Mouse (Mus musculus): Measurements from ENCODE around the gene Foxp1.

Gene Foxp1

DNA sequence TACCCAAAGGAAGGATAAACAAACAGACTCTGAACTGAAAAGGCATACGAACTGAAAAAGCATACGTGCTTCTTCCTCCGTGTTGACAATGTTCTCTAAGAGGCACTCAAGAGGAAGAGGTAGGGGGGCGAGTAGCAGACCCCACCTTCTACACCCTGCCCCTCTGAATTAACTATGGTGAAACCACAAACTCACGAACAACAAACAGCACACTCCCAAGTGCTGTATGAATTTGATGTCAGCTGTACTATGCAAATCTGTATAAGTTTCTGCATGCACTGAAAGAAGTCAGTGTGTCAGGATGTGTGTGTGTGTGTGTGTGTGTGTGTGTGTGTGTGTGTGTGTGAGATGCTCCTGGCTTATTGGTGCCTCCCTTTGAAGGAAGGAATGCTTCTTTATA, 127.7 kb downstream of the Foxp1 start:
- DNase-seq (ENCODE audit: low read depth, low spot score), result no peak

DNA sequence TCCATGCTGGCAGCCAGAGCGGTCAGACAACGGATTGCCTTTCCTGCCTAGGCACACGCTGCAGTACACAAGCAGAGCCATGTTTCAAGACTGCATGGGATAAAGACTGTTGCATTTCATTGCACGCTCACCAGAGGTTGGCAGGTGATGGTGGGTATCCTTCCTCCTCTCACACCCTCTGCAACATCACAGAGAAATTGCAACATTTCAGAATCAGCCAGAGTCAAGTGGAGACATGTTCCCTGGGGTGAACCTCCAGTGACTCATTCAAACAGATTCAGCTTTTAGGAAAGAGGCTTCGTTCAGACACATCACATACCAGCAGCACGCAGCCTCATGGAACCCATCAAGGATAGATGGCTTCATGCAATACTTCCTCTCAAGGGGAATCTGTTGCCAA, 130.0 kb downstream of the Foxp1 start:
- DNase-seq (ENCODE audit: low read depth, low spot score), result no peak

DNA sequence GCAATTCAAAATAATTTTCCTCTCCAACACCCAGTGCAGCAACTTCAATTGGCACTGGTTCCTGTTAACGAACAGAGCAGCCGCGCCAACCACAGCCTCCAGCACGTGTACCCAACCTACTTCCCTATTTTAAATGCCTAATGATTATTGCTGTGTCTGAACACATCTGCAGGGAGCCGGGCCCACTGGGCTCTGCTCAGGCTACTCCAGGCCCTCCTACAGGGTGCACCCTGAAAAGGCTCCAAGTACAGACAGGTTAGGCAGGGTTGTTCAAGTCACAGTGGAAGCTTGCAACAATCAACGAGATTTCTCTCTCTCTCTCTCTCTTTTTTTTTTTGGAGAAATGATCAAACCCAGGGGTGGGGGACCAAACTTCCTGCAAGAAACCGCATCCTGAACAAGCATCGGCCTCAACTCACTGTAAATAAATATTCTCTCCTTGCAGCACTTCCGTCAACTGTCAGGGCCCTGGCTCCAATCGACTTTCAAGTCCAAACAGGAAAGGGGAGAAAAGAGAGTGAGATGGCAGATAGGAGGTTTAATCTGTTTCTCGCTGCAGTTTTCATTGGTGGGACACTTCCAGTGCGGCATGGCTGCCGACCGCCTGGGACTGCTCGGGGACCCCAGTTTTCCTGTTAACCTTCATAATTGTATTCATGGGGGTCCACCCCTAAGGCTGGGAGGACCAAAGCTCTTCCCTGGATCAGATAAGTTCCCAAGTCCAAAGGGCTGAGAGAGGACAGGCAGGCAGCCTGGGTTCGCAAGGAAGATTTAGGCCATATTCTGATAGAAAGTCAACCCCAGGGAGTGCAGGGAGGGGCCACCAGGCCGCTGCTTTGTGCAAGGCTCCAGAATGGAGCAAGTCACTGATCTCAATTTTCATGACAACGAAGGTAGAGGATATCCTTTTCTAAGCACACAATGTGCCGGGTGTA, 133.5 kb downstream of the Foxp1 start:
- peak; percentile 49 for DNase-seq (ENCODE audit: low read depth, low spot score)

DNA sequence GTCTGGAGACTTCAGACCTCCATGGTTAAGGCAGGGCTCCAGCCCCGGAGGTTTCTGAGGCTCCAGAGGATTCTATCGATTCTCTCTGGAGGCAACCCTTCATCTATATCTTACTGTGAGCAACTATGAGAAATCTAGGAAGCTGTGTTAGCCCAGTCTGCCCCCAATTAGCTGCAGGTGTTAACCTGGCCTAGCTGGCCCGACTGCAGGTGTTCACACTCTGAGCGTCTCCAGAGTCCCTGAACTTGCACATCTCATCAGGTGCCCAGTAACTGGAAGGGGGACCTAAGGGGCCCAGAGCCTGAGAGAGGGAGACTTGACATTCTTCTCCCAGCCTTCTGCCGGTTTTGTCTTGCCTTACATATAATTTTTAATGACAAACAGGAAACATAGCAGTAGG, 134.5 kb downstream of the Foxp1 start:
- DNase-seq (ENCODE audit: low read depth, low spot score), result no peak

DNA sequence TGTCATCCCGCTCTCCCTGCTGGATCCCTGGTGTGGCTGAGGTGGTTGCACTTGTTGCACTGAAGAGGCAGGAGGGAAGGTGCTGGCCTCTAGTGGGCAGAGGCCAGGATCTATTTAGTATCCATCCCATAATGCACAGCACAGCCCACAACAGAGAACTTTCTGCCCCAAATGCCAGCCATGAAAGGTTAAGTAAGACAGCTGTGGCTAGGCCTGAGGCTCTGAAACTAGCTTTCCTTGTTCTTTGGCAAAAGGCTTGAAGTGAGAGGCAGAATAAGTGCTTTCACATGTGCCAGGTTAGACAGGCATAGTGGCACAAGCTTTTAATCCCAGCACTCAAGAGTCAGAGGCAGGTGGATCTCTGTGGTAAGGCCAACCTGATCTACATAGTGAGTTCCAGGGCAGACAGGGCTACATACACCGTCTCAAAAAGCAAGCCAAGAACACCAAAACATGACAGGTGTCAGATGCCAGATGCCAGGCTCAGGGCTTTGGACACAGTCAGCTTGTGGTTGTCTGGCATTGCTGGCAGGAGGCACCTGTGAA, 137.4 kb downstream of the Foxp1 start:
- peak; percentile 37 for DNase-seq (ENCODE audit: low read depth, low spot score)

DNA sequence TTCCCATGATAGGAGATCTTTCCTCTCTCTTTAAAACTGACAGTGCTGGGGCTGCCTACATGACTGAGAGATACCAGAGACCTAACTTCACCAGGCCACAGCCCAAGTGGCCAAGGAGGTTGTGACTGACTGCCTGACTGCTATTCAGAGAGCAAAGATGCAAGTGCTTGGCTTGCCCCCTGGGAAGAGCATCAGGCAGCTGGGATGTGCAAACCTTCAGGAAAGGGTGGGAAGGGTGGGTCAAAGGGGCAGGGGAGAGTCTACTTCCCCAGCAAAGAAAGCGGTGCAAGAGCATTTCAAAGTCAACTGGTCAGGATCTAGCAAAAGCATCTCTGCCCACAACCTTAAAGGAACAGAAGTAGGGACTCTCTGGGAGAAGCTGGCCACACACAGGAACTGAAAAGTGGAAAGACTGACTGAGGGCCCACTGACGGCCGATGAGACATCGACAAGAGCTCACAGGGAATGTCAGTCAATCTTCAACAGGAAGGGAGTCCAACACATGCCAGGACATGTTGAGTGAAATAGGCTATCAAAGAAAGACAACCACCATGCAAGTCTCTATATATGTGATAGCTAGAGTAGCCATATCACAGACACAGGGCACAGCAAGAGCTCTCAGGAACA, 138.6 kb downstream of the Foxp1 start:
- DNase-seq (ENCODE audit: low read depth, low spot score), result peak; percentile 50

DNA sequence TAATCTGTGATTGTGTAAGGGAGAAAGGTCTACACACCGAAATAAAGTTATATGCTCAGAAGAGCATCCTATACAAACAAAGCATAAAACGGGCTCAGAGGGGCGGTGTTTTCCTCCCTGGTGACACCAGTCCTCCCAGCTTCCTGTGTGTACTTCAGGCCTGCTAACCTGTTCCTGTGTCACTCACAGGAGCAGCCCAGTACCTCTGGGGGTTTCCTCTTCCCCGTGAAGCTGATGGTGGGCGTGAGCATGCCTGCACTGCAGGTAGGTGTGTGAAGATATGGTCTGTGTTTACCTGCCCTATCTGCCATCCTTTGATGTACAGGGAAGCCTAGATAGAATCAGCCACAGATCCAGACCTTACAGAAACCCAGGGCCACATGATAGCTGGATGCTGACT, 142.4 kb downstream of the Foxp1 start:
- no peak for DNase-seq (ENCODE audit: low read depth, low spot score)

DNA sequence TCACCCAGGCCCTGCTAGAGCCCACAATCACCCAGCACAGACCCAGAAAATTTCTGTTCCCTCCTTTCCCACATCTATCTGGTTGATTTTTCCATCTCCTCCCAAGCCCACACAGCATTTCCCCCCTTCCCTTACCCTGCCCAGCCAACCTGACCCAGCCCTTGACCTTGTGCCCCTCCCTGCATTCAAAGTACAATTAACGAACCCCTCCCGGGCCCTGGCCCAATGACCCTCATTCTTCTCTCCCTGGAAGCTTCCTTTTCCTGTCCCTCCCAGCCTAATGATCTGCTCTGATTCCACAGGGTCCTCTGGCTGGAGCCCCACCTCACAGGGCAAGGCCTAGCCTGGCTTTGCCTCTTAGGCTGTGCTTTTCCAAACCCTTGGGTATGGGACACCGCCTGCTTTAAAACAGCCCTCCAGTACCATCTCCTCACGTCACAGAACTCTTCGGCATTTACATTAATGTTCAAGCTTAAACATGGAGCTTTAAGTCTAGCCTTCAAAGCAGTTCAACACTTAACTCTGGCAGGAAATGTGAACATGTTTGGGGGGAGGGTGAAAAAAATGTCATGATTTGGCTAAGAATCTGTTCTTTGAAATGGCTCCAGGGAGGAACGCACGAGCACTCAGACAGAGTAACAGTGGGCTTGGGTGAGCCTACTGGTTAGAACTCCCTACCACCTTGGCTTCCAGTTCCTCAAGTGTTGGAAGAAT, 143.4 kb downstream of the Foxp1 start:
- DNase-seq (ENCODE audit: low read depth, low spot score), result peak; percentile 90

DNA sequence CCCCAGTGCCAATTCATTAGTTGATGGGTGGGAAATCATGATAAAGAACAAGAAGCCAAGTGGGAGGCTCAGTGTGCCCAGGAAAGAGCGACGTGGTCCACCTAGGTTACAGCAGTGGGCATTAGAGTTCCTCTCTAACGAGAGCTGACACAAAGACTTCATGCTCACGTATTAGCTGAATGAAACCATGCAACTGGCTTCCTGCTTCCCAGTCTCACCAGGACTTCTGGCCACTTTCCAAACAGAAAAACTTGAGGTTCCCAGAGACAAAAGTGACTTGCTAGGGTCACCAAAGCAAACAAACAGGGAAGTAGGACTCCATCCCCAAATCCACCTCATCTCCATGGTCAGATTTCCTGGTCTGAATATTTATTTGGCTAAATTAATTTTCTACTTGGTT, 144.8 kb downstream of the Foxp1 start:
- no peak for DNase-seq (ENCODE audit: low read depth, low spot score)

DNA sequence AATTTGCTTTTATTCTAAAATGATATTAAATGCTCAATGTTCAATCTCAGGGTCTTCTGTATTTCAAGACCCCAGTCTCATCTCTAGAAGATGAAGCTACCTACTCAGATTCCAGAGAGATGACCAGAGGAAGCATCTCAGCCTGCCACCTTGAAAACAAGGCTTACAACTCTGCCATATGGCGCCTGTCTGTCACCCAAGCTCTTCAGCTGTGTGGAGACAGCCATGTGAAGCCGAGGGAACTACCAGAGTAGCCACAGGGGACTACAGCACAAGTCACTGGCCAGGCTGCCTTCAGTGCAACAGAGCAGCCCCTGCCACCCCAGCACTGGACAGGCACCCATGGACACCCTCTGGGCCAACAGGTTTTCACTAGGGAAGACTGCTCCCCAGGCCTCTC, 145.4 kb downstream of the Foxp1 start:
- DNase-seq (ENCODE audit: low read depth, low spot score), result no peak

DNA sequence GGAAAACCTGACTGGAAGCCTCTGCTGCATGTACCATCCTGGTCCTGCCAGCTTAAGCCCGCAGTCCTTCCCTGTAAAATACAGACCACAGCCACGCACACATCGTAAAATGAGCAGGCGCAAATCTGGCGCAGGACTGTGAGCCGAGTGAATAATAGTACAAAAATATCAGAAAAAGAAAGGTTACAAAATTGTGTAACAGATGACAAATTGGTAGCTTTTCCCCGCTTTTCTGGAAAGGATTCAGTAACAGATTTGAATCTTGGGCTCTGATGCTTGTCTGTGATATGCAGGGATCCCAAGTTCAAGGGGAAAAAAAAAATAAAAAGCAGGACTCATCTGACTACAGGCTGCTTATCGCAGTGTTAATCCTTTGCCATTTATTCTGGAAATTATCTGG, 145.8 kb downstream of the Foxp1 start:
- no peak for DNase-seq (ENCODE audit: low read depth, low spot score)

DNA sequence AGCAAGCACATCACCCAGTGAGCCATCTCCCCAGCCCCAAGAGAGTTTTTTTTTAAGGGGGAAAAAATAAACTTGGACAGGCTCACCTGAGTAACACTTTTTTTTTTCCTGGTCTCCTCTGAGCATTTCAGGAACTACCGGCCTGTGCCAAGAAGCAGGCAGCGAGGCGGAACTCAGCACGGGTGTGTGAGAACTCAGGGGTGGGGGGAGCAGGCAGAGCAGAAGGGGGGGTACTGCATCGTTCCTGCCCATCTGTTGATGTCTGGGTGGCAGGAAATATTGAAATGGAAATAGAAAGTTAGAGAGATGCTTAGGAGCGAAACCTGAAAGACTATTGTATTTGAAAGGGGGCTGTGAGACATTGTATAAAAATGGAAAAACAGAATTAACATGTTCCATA, 146.7 kb downstream of the Foxp1 start:
- DNase-seq (ENCODE audit: low read depth, low spot score), result no peak

DNA sequence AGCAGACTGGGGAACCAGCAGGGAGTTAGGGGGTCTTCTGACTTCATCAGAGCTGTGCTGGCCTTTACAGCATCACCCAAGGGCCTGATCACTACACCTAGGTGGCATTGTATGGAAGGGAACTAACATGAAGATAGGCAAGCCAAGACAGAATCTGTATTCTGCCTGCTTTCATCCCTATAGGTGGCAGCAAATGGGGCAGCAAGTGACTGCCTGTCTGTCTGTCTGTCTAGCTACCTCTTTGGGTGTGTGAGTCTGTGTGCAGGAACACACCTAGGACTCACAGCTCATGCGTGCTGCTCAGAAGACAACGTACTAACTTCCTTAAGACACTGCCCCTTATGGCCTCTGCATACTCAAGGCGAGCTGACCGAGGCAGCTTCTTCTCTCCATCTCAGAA, 147.1 kb downstream of the Foxp1 start:
- DNase-seq (ENCODE audit: low read depth, low spot score), result no peak

DNA sequence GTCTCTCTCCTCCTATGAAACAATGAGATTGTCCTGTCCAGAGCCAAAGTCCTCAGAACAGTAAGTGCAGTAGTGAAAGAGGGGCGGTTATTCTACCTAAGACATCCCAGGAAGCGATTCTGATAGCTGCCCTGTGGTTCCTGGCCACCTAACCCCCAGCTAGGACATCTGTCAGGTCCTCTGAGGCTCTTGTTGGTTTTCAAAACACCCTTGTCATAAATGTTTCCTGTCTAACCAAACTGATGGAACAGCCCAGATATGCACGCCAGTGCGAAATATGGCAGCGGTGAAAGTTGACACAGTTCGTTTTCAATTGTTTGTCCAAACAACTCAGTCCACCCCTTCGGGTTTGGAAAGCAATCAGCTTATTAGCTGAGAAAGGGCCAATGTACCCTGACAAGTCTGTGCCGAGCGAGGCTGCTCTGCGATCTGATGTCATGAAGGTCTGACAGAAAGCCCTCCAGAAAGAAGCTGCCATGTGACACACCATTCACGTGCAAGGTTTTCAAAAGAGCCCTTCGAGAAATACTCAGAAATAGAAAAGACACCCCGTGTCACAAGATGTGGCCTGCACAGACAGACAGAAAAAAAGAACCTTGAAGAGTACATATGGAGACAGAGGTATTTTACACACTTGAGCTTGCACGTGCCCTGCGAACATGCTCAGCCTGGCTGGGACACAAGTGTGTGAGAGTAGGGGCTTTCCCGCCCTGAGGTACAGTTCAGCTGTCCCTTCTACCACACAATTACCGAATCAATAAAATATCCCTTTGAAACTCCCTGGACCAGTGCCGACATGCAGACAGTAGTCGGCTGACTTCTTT, 147.9 kb downstream of the Foxp1 start:
- no peak for DNase-seq (ENCODE audit: low read depth, low spot score)

DNA sequence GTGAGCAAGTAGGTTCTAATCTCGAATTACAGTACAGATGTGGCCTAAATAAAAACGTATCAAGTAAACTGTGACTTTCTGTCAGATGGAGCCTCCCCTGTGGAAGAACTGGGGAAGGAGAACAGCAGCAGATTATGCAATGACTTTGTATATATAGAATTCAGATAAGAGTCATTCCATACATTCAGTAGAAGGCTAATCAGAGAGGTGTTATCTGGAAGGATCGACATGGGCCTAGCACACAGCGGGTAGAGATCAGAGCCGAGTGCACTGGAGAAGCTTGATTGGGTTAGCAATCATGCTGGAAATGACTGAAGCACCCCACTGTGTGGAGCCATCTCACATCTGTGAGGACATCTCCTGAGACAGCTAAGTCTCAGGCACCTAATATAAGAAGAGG, 150.1 kb downstream of the Foxp1 start:
- no peak for DNase-seq (ENCODE audit: low read depth, low spot score)

DNA sequence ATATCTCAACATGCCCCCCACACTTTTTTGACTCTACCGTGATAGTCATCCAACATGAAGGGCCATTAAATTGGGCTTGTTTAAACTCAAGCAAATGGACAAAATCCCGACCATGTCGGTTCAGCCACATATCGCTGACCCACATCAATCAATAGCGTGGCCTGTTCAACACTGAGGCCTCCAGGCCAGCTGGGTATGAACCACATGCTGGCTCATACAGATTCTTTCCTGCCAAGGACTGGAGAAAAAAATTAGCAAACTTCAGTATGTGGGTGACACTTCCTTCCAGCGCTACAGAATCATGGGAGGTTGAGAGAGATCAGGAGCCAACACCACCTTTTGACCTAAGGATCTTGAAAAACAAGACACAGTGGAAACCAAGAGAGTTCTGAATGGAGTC, 150.5 kb downstream of the Foxp1 start:
- DNase-seq (ENCODE audit: low read depth, low spot score), result no peak

DNA sequence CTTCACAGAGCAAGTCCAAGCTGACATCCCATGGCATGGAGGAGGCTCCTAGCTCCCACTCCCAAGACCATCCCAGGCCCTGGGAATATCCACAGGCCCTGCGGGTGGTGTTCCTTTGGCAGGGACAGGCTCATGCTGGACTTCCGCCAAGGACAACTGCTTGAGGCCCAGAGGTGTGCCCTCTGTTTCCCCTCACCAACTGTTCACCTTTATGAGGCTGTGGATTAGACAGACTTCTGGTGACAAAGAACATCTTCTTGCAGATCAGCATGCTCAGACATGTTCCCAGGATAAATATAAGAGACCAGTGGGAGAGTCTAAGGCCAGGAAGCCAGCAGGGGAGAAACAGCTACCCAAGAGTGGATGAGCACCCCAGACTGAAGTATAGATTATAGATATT, 152.6 kb downstream of the Foxp1 start:
- DNase-seq (ENCODE audit: low read depth, low spot score), result no peak

DNA sequence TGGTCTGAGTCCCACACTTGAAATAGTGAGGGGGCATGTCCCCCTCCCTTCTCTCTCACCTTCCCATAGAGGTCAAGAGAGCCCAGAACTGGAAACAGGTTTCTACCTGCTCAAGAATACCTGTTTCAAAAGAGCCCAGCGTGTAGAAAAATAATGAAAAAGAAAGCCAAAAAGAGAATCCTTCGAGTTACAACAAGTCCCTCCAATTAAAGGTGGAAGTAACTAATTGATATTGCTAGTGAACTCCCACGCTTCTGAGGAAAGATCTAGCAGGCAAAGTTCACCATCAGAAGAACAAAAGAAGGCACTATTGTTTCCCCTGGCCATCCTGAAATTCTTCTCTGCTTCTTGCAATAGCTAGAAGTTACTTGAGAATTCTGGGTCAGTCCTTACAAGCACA, 153.4 kb downstream of the Foxp1 start:
- DNase-seq (ENCODE audit: low read depth, low spot score), result no peak

DNA sequence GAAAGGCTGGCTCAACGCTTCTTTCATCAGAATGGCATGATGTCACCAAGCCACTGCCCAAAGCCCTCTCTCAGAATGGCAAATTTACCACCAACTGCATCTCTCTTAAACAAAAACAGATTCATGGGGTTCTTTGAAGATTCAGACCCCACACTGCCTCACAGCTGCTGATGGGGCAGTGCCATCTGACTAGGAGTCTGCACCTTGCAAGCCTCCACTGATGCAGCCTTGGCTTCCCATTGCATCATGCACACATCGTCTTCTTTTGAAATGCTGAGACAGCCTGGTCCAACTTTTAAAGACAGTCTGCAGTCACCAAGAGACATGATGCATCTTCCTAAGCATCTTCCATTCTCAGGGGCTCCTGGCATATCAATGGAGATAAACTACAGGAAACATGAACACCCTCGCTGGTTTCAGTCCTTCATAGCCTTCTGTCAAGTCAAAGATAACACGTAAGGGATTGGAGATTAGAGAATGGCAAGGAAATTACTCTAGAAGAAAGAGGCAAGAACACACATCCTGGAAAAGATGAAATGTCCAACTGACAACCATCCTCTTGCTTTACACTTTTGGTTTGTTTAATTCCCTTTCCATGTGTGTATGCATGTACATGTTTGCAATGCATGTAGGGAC, 154.3 kb downstream of the Foxp1 start:
- no peak for DNase-seq (ENCODE audit: low read depth, low spot score)

DNA sequence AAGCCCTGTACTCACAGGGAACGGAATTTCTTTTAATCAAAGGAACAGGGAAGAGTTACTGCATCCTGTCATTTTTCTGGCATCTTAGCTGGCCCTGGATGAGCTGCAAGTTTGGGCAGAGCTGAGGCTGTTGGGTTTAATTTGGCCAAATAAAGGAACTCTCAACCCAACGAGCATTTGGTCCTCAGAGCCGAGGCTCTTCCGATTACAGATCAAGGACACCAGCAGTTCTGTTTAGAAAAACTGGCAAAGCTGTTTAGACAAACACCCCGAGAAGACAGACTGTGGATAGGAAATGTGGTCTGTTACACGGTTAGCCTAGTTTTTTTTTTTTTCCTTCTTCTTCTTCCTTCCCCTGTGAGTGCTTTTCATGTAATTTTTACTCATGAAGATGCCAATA, 158.0 kb downstream of the Foxp1 start:
- DNase-seq (ENCODE audit: low read depth, low spot score), result no peak

DNA sequence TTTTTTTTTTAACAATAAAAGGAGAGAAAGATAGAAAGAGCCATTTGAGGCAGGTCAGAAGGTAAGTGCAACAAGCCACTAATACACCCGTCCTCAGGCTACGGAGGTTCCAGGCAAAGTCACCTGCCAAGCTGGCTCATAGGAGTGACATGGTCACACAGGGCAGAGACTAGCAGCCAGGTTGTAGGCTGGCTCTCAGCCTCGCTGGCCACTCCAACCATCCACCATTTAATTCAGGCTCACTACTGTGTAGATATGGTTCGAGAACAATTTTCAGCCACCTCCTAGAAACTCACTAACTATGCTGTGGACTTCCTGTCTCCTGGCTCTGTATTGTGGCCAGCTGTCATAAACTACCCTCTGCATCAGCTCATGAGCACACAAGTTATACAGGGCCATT, 161.9 kb downstream of the Foxp1 start:
- DNase-seq (ENCODE audit: low read depth, low spot score), result no peak
